Comparison of ENCODE assay signal across 23 mouse cellular contexts in genomic region chr9:57775736-57776135, GRCm38 (mm10). TPM values are rescaled to one million over a fixed set of nuclear protein-coding genes. Genes with fewer than 3 reads are reported as not detected.
DNase-seq lines count a peak whose midpoint lies in the region; ATAC-seq and TF ChIP-seq lines count a peak whose summit lies in the region.
"Had no signal": no experiment of that assay in that cellular context is flagged by ENCODE, and none has a peak within 500 bp of the region (broad histone marks: within the 10 kb centered on the region; RNA-seq: fewer than 3 reads in every experiment).

No protein-coding gene starts in this region.

- peaks cover 23% of the 10 kb centered on the region for H3K4me1 ChIP-seq in hindbrain, embryonic 10.5 days (replicated peaks)
- no peaks in the 10 kb centered on the region for H3K4me1 ChIP-seq in hindbrain, embryonic 11.5 days (replicated peaks; ENCODE audit: control insufficient read depth, insufficient read depth, low read length)
- peaks cover 56% of the 10 kb centered on the region for H3K4me1 ChIP-seq in liver, embryonic 13.5 days (replicated peaks)
- peaks cover 23% of the 10 kb centered on the region for H3K4me1 ChIP-seq in liver, postnatal 0 days (ENCODE audit: insufficient read depth)
- H3K4me1 ChIP-seq: hindbrain, embryonic 12.5 days; neural tube, embryonic 15.5 days had no signal

- H3K4me3 ChIP-seq in hindbrain, embryonic 10.5 days, result no peak overlapping the region
- no peak overlapping the region for H3K4me3 ChIP-seq in hindbrain, embryonic 11.5 days (ENCODE audit: low read depth, low read length)
- no peak overlapping the region for H3K4me3 ChIP-seq in liver, embryonic 13.5 days (replicated peaks)
- no peak overlapping the region for H3K4me3 ChIP-seq in liver, postnatal 0 days (ENCODE audit: low read depth, low read length)
- H3K4me3 ChIP-seq: hindbrain, embryonic 12.5 days; layer of hippocampus, adult 2 months; neural tube, embryonic 15.5 days had no signal

- no peak overlapping the region for H3K9ac ChIP-seq in hindbrain, embryonic 11.5 days (ENCODE audit: low read depth, low read length)
- peak overlapping the region; percentile 11; the same call in 1 of the 2 replicates for H3K9ac ChIP-seq in liver, embryonic 13.5 days
- no peak overlapping the region for H3K9ac ChIP-seq in liver, postnatal 0 days (replicated peaks)
- H3K9ac ChIP-seq: hindbrain, embryonic 12.5 days; neural tube, embryonic 15.5 days had no signal

- no peak for TF ChIP-seq CTCF in liver, postnatal 0 days (IDR thresholded peaks at IDR 0.05; ENCODE audit: low read depth)

- no peak overlapping the region for H3K4me2 ChIP-seq in hindbrain, embryonic 11.5 days (replicated peaks; ENCODE audit: low read depth, low read length)
- no peak overlapping the region for H3K4me2 ChIP-seq in liver, embryonic 13.5 days
- H3K4me2 ChIP-seq in liver, postnatal 0 days (ENCODE audit: low read depth, low read length), result no peak overlapping the region
- H3K4me2 ChIP-seq: hindbrain, embryonic 12.5 days; neural tube, embryonic 15.5 days had no signal

- no peaks in the 10 kb centered on the region for H3K27me3 ChIP-seq in hindbrain, embryonic 10.5 days (ENCODE audit: insufficient read depth, poor library complexity, severe bottlenecking)
- H3K27me3 ChIP-seq in hindbrain, embryonic 11.5 days (ENCODE audit: control insufficient read depth, insufficient read depth, low read length), result no peaks in the 10 kb centered on the region
- no peaks in the 10 kb centered on the region for H3K27me3 ChIP-seq in liver, embryonic 13.5 days
- H3K27me3 ChIP-seq in liver, postnatal 0 days (ENCODE audit: insufficient read depth, low read length), result no peaks in the 10 kb centered on the region
- H3K27me3 ChIP-seq: hindbrain, embryonic 12.5 days; neural tube, embryonic 15.5 days had no signal

- TF ChIP-seq EP300 in liver, postnatal 0 days (IDR thresholded peaks at IDR 0.05; ENCODE audit: low read depth), result no peak

- no peak for ATAC-seq in hindbrain, embryonic 11.5 days (ENCODE audit: low FRiP score)
- ATAC-seq in liver, embryonic 13.5 days (ENCODE audit: low read depth), result no peak
- ATAC-seq in liver, postnatal 0 days, result no peak
- ATAC-seq: activated CD4-positive, CD25-positive, alpha-beta regulatory T cell, adult 4 months; intestine, embryonic 16.5 days had no signal

- 63% methylated on average over 4 of the region's 4 CpGs for WGBS in hindbrain, embryonic 10.5 days
- WGBS in hindbrain, embryonic 11.5 days, result 75% methylated on average over 4 of the region's 4 CpGs
- WGBS in liver, embryonic 13.5 days (ENCODE audit: insufficient replicate concordance), result 69% methylated on average over 4 of the region's 4 CpGs
- WGBS in liver, postnatal 0 days (ENCODE audit: insufficient replicate concordance), result 75% methylated on average over 4 of the region's 4 CpGs

- H3K36me3 ChIP-seq in hindbrain, embryonic 10.5 days, result no peaks in the 10 kb centered on the region
- H3K36me3 ChIP-seq in hindbrain, embryonic 11.5 days (ENCODE audit: control insufficient read depth, insufficient read depth, low read length), result no peaks in the 10 kb centered on the region
- no peaks in the 10 kb centered on the region for H3K36me3 ChIP-seq in liver, embryonic 13.5 days
- no peaks in the 10 kb centered on the region for H3K36me3 ChIP-seq in liver, postnatal 0 days (replicated peaks; ENCODE audit: insufficient read depth, low read length)
- H3K36me3 ChIP-seq: hindbrain, embryonic 12.5 days; neural tube, embryonic 15.5 days had no signal

- H3K27ac ChIP-seq in hindbrain, embryonic 10.5 days, result peak overlapping the region; percentile 46
- H3K27ac ChIP-seq in hindbrain, embryonic 11.5 days (ENCODE audit: low read depth, low read length), result no peak overlapping the region
- no peak overlapping the region for H3K27ac ChIP-seq in liver, embryonic 13.5 days
- no peak overlapping the region for H3K27ac ChIP-seq in liver, postnatal 0 days (ENCODE audit: low read depth)
- H3K27ac ChIP-seq: hindbrain, embryonic 12.5 days; layer of hippocampus, adult 2 months; neural tube, embryonic 15.5 days; stomach, postnatal 0 days had no signal

- no peaks in the 10 kb centered on the region for H3K9me3 ChIP-seq in hindbrain, embryonic 10.5 days
- no peaks in the 10 kb centered on the region for H3K9me3 ChIP-seq in hindbrain, embryonic 11.5 days (ENCODE audit: control insufficient read depth, low read length)
- H3K9me3 ChIP-seq in liver, embryonic 13.5 days (replicated peaks), result no peaks in the 10 kb centered on the region
- no peaks in the 10 kb centered on the region for H3K9me3 ChIP-seq in liver, postnatal 0 days (ENCODE audit: low read length)
- H3K9me3 ChIP-seq: hindbrain, embryonic 12.5 days; neural tube, embryonic 15.5 days had no signal

- peak; percentile 52 to 74 for DNase-seq in cerebellum, postnatal 10 days
- no peak for DNase-seq in cerebellum, postnatal 36 days
- DNase-seq in hindbrain, embryonic 10.5 days (ENCODE audit: low spot score), result no peak
- no peak for DNase-seq in hindbrain, embryonic 11.5 days (ENCODE audit: low spot score)
- DNase-seq in liver, embryonic 13.5 days, result no peak
- no peak for DNase-seq in liver, postnatal 0 days
- peak; percentile 77 for DNase-seq in retina, postnatal 1 day
- no peak for DNase-seq in layer of hippocampus, postnatal 14 days (ENCODE audit: low spot score in 2 of 2)
- DNase-seq: adrenal gland, adult 8-10 months; cerebellum, adult 18-20 months; gastrocnemius, postnatal 25 days; kidney, postnatal 25 days; layer of hippocampus, postnatal 36 days; lung, adult 18-20 months; lung, postnatal 10 days; thymus, adult 2 months; thymus, postnatal 4 days had no signal

RNA-seq across cellular contexts. Expression of gene Clk3, which starts 10.1 kb away (rescaled TPM):
- polyA plus RNA-seq in hindbrain, embryonic 10.5 days (2016; fragmentation: Nextera tagmentation; extraction: Ambion mirVana), result 90.7 and 105 TPM in 2 replicates
- polyA plus RNA-seq in hindbrain, embryonic 11.5 days (2014; fragmentation: Nextera tagmentation; extraction: Ambion mirVana), result 83.8 and 91.4 TPM in 2 replicates
- polyA plus RNA-seq in liver, embryonic 13.5 days (2015; fragmentation: Nextera tagmentation; extraction: Ambion mirVana), result 86.2 and 97.4 TPM in 2 replicates
- 40.2 and 40.4 TPM in 2 replicates for polyA plus RNA-seq in liver, postnatal 0 days (2015; fragmentation: Nextera tagmentation; extraction: Ambion mirVana)
- 10 to 100 TPM; 65.6 to 82.9 TPM for total RNA-seq in layer of hippocampus, postnatal 14 days (2021)

Comparison
In these comparisons a context has a peak if more than half of its experiments do, and no peak if none do; other contexts are left out.
1. DNase-seq: peak in cerebellum, postnatal 10 days (2 of 2) and retina, postnatal 1 day (single experiment); none in cerebellum, postnatal 36 days (0 of 2), hindbrain, embryonic 10.5 days (single experiment), hindbrain, embryonic 11.5 days (single experiment), liver, embryonic 13.5 days (single experiment), liver, postnatal 0 days (single experiment) and layer of hippocampus, postnatal 14 days (0 of 2).